Mouse (Mus musculus): ENCODE measurements around the gene Rftn1.

- TF ChIP-seq EP300 (IDR thresholded peaks at IDR 0.05; ENCODE audit: low read length) = no peak
- no peak; the same call in 1 of the 2 replicates for TF ChIP-seq ETS1 (conservative IDR thresholded peaks at IDR 0.05; ENCODE audit: low read depth, low read length)
- no peak for TF ChIP-seq E2F4 (IDR thresholded peaks at IDR 0.05; ENCODE audit: insufficient replicate concordance, low read depth, low read length)
- TF ChIP-seq MAFK (IDR thresholded peaks at IDR 0.05; ENCODE audit: insufficient replicate concordance, low read length) = no peak
- 0 out of 2 replicates have a peak, but pooled peaks have one; percentile 40 for TF ChIP-seq MEF2A (IDR thresholded peaks at IDR 0.05; ENCODE audit: borderline replicate concordance, low read depth, low read length)
These were observed 4.9 kb downstream of the Rftn1 start for GRCm38 (mm10) chr17:50185616-50186015.
